Mouse (Mus musculus) urinary bladder, postnatal 14 days (tissue): ENCODE data around the gene Gm17622.

Experiments used
- DNase-seq: peaks from one replicate; pipeline ENCODE4 v3.0.0; 2021; ENCODE audit warnings: low spot score

Gene Gm17622

GRCm38 (mm10) chr13:96490433-96490832 is at the start of gene Gm17622:
Gm17622 (plus strand) TSS chr13:96490733.
- no peak for DNase-seq

GRCm38 (mm10) chr13:96450205-96450856 is 40.2 kb upstream of the Gm17622 start:
- peak; percentile 35 for DNase-seq

- DNase-seq, result peak; percentile 53
Observed at GRCm38 (mm10) chr13:96450869-96451268, 39.7 kb upstream of the Gm17622 start.

- no peak for DNase-seq
Observed at GRCm38 (mm10) chr13:96451386-96452140, 39.0 kb upstream of the Gm17622 start.

GRCm38 (mm10) chr13:96452621-96453020 is 37.9 kb upstream of the Gm17622 start:
- no peak for DNase-seq

- DNase-seq, result peak; percentile 69
Observed at GRCm38 (mm10) chr13:96454288-96454687, 36.2 kb upstream of the Gm17622 start.

GRCm38 (mm10) chr13:96457566-96457965 is 33.0 kb upstream of the Gm17622 start:
- no peak for DNase-seq

- no peak for DNase-seq
Observed at GRCm38 (mm10) chr13:96458018-96458417, 32.5 kb upstream of the Gm17622 start.

- DNase-seq, result no peak
Observed at GRCm38 (mm10) chr13:96458606-96459005, 31.9 kb upstream of the Gm17622 start.

- DNase-seq, result no peak
Observed at GRCm38 (mm10) chr13:96462644-96463043, 27.9 kb upstream of the Gm17622 start.

- no peak for DNase-seq
Observed at GRCm38 (mm10) chr13:96465315-96465714, 25.2 kb upstream of the Gm17622 start.

- no peak for DNase-seq
Observed at GRCm38 (mm10) chr13:96468678-96469077, 21.9 kb upstream of the Gm17622 start.

- DNase-seq, result no peak
Observed at GRCm38 (mm10) chr13:96470556-96470955, 20.0 kb upstream of the Gm17622 start.

GRCm38 (mm10) chr13:96470957-96471356 is 19.6 kb upstream of the Gm17622 start, which contains the start of gene Ankdd1b:
Ankdd1b (minus strand) TSS chr13:96471198.
- DNase-seq, result no peak

- no peak for DNase-seq
Observed at GRCm38 (mm10) chr13:96477226-96477625, 13.3 kb upstream of the Gm17622 start.

- no peak for DNase-seq
Observed at GRCm38 (mm10) chr13:96478991-96479390, 11.5 kb upstream of the Gm17622 start.

GRCm38 (mm10) chr13:96487230-96487629 is 3.3 kb upstream of the Gm17622 start:
- DNase-seq, result no peak

- DNase-seq, result no peak
Observed at GRCm38 (mm10) chr13:96487968-96488367, 2.6 kb upstream of the Gm17622 start.

GRCm38 (mm10) chr13:96496630-96497029 is 6.1 kb downstream of the Gm17622 start:
- DNase-seq, result no peak

GRCm38 (mm10) chr13:96499891-96500290 is 9.4 kb downstream of the Gm17622 start:
- DNase-seq, result no peak

- DNase-seq, result no peak
Observed at GRCm38 (mm10) chr13:96505661-96506060, 15.1 kb downstream of the Gm17622 start.

GRCm38 (mm10) chr13:96506313-96506712 is 15.8 kb downstream of the Gm17622 start:
- no peak for DNase-seq

- DNase-seq, result no peak
Observed at GRCm38 (mm10) chr13:96507541-96507940, 17.0 kb downstream of the Gm17622 start.
